Mouse (Mus musculus) heart, postnatal 4 days (tissue): Measurements from ENCODE around the gene Rhox3a. TPM values are rescaled to one million over a fixed set of nuclear protein-coding genes. Genes with fewer than 3 reads are reported as not detected.
"Not testable (repeated sequence)": the region's sequence is repeated elsewhere in the genome, so short reads cannot be mapped to it uniquely, and the experiment has no call there.

Source experiments
- DNase-seq: peaks from one replicate; pipeline ENCODE4 v3.0.0; 2021
- total RNA-seq, 2 experiments: library from RNA; stranded (reverse); gene quantifications; 2 replicates each; pipeline ENCODE4 v1.2.3; 2021

Gene Rhox3a
- total RNA-seq, result not detected

GRCm38 (mm10) chrX:37249619-37250018, at the start of gene Rhox3a:
Rhox3a (plus strand) TSS chrX:37249919.
- DNase-seq, result not testable (repeated sequence)

- DNase-seq, result no peak
These were observed 38.8 kb upstream of the Rhox3a start, which contains the start of gene Gm9 for GRCm38 (mm10) chrX:37210941-37211340. Gm9 (minus strand) TSS chrX:37211041.

- DNase-seq, result not testable (repeated sequence)
These were observed 27.6 kb upstream of the Rhox3a start, which contains the start of gene Rhox1 for GRCm38 (mm10) chrX:37222158-37222557. Rhox1 (minus strand) TSS chrX:37222258.

- not testable (repeated sequence) for DNase-seq
These were observed 5.0 kb upstream of the Rhox3a start, which contains the start of gene Rhox2a for GRCm38 (mm10) chrX:37244676-37245075. Rhox2a (plus strand) TSS chrX:37244976.

- DNase-seq, result not testable (repeated sequence)
These were observed 15.3 kb downstream of the Rhox3a start, which contains the start of gene Rhox4a for GRCm38 (mm10) chrX:37265038-37265437. Rhox4a (plus strand) TSS chrX:37265338.

Other genes with a start within 250 kb of the Rhox3a start
- not detected for gene Sowahd, start 201.1 kb upstream of the Rhox3a start, total RNA-seq
- gene Rpl39, start 164.5 kb upstream of the Rhox3a start, total RNA-seq, result 100 to 1,000 TPM; 610 to 627 TPM
- gene Upf3b, start 139.6 kb upstream of the Rhox3a start, total RNA-seq, result 10 to 100 TPM in 1 of 2 experiments, 1 to 10 TPM in 1; 9.6 to 11.0 TPM
- gene Nkap, start 123.1 kb upstream of the Rhox3a start, total RNA-seq, result 10 to 100 TPM; 14.2 to 15.1 TPM
- not detected for gene Akap14, start 81.1 kb upstream of the Rhox3a start, total RNA-seq
- gene Ndufa1, start 58.8 kb upstream of the Rhox3a start, total RNA-seq, result 100 to 1,000 TPM; 565 to 671 TPM
- gene Rnf113a1, start 58.7 kb upstream of the Rhox3a start, total RNA-seq, result 1 to 10 TPM; 3.1 to 3.7 TPM
- not detected for gene Gm9, start 38.9 kb upstream of the Rhox3a start, total RNA-seq
- gene Rhox1, start 27.7 kb upstream of the Rhox3a start, total RNA-seq, result not detected
- gene Rhox2a, start 4.9 kb upstream of the Rhox3a start, total RNA-seq, result not detected
- gene Rhox4a, start 15.4 kb downstream of the Rhox3a start, total RNA-seq, result not detected
- gene Rhox3a2, start 130.1 kb downstream of the Rhox3a start, total RNA-seq, result not detected
- gene Rhox4a2, start 140.9 kb downstream of the Rhox3a start, total RNA-seq, result not detected
- gene Rhox2b, start 162.1 kb downstream of the Rhox3a start, total RNA-seq, result not detected
- not detected for gene Rhox4b, start 182.6 kb downstream of the Rhox3a start, total RNA-seq
- not detected for gene Rhox2c, start 203.8 kb downstream of the Rhox3a start, total RNA-seq
- gene Rhox3c, start 208.7 kb downstream of the Rhox3a start, total RNA-seq, result not detected
- gene Rhox4c, start 230.4 kb downstream of the Rhox3a start, total RNA-seq, result not detected
- not detected for gene Rhox2d, start 243.5 kb downstream of the Rhox3a start, total RNA-seq